In genomic region chr14:24644117-24644808, GRCm38 (mm10) we compare ENCODE assay signal across 14 mouse cellular contexts.
DNase-seq lines count a peak whose midpoint lies in the region; ATAC-seq and TF ChIP-seq lines count a peak whose summit lies in the region.
"Had no signal": no experiment of that assay in that cellular context is flagged by ENCODE, and none has a peak within 500 bp of the region (broad histone marks: within the 10 kb centered on the region; RNA-seq: fewer than 3 reads in every experiment).

No protein-coding gene starts in this region.

- peak; percentile 83 for ATAC-seq in neural tube, embryonic 11.5 days (ENCODE audit: insufficient read depth, low FRiP score, low TSS enrichment)
- ATAC-seq in forebrain, postnatal 0 days, result peak; percentile 47; the same call in 1 of the 2 replicates
- peak; percentile 77 for ATAC-seq in midbrain, embryonic 11.5 days (ENCODE audit: low FRiP score)
- ATAC-seq in CD4-positive, CD25-positive, alpha-beta regulatory T cell, adult 4 months, result no peak
- ATAC-seq: intestine, embryonic 16.5 days had no signal

- no peak overlapping the region for H3K4me2 ChIP-seq in neural tube, embryonic 11.5 days (ENCODE audit: low read depth)
- no peak overlapping the region for H3K4me2 ChIP-seq in forebrain, postnatal 0 days (ENCODE audit: low read depth)
- no peak overlapping the region for H3K4me2 ChIP-seq in midbrain, embryonic 11.5 days

- no peak for TF ChIP-seq CTCF in forebrain, postnatal 0 days (IDR thresholded peaks at IDR 0.05; ENCODE audit: low read depth)

- WGBS in neural tube, embryonic 11.5 days, result 32% methylated on average over 6 of the region's 6 CpGs
- WGBS in forebrain, postnatal 0 days, result 20% methylated on average over 6 of the region's 6 CpGs
- 27% methylated on average over 6 of the region's 6 CpGs for WGBS in midbrain, embryonic 11.5 days

- H3K27ac ChIP-seq in neural tube, embryonic 11.5 days (ENCODE audit: low read depth, low read length), result 0 out of 2 replicates have a peak overlapping the region, but pooled peaks have one; percentile 1
- 0 out of 2 replicates have a peak overlapping the region, but pooled peaks have one; percentile 30 for H3K27ac ChIP-seq in forebrain, postnatal 0 days (ENCODE audit: low read depth, low read length)
- peak overlapping the region; percentile 25; the same call in 1 of the 2 replicates for H3K27ac ChIP-seq in midbrain, embryonic 11.5 days (ENCODE audit: low read depth, low read length)
- H3K27ac ChIP-seq: left cerebral cortex, adult 2 months had no signal

- no peak overlapping the region for H3K9ac ChIP-seq in neural tube, embryonic 11.5 days (ENCODE audit: low read length)
- no peak overlapping the region for H3K9ac ChIP-seq in forebrain, postnatal 0 days
- H3K9ac ChIP-seq in midbrain, embryonic 11.5 days (ENCODE audit: low read length), result peak overlapping the region; percentile 31; the same call in 1 of the 2 replicates

- H3K36me3 ChIP-seq in neural tube, embryonic 11.5 days (ENCODE audit: control insufficient read depth, insufficient read depth, low read length), result no peaks in the 10 kb centered on the region
- H3K36me3 ChIP-seq in forebrain, postnatal 0 days (ENCODE audit: insufficient read depth), result no peaks in the 10 kb centered on the region
- no peaks in the 10 kb centered on the region for H3K36me3 ChIP-seq in midbrain, embryonic 11.5 days (ENCODE audit: control insufficient read depth, insufficient read depth, low read length)

- H3K9me3 ChIP-seq in neural tube, embryonic 11.5 days (ENCODE audit: control insufficient read depth, low read length), result no peaks in the 10 kb centered on the region
- no peaks in the 10 kb centered on the region for H3K9me3 ChIP-seq in forebrain, postnatal 0 days (ENCODE audit: low read length)
- no peaks in the 10 kb centered on the region for H3K9me3 ChIP-seq in midbrain, embryonic 11.5 days (ENCODE audit: control insufficient read depth, low read length)

- DNase-seq in neural tube, embryonic 11.5 days (ENCODE audit: low spot score), result peak; percentile 50
- DNase-seq in neural tube, embryonic 10.5 days (ENCODE audit: extremely low spot score, low spot score), result no peak
- no peak for DNase-seq in forebrain, postnatal 0 days
- DNase-seq in midbrain, embryonic 11.5 days (ENCODE audit: low spot score, missing footprints), result no peak
- DNase-seq in gastrocnemius, postnatal 10 days, result no peak
- DNase-seq in c-Kit-positive CD71-positive TER-119-positive erythroid progenitor cells, embryonic 14.5 days (ENCODE audit: low spot score), result no peak
- DNase-seq in kidney, postnatal 10 days, result no peak
- DNase-seq: adrenal gland, adult 2 months; B cell, adult 2 months; heart, adult 18-20 months; kidney, postnatal 4 days had no signal

- H3K4me3 ChIP-seq in neural tube, embryonic 11.5 days (ENCODE audit: low read depth, low read length), result no peak overlapping the region
- no peak overlapping the region for H3K4me3 ChIP-seq in forebrain, postnatal 0 days (ENCODE audit: low read depth, low read length)
- H3K4me3 ChIP-seq in midbrain, embryonic 11.5 days (ENCODE audit: low read depth, low read length), result no peak overlapping the region
- H3K4me3 ChIP-seq: left cerebral cortex, adult 2 months had no signal

- no peaks in the 10 kb centered on the region; the same call in 1 of the 2 replicates for H3K4me1 ChIP-seq in neural tube, embryonic 11.5 days (ENCODE audit: control insufficient read depth, insufficient read depth, low read length)
- H3K4me1 ChIP-seq in forebrain, postnatal 0 days (ENCODE audit: insufficient read depth), result peaks cover 8% of the 10 kb centered on the region; the same call in 1 of the 2 replicates
- H3K4me1 ChIP-seq in midbrain, embryonic 11.5 days (ENCODE audit: control insufficient read depth, insufficient read depth, low read length), result peaks cover 6% of the 10 kb centered on the region

- H3K27me3 ChIP-seq in neural tube, embryonic 11.5 days (ENCODE audit: control insufficient read depth, insufficient read depth, low read length), result no peaks in the 10 kb centered on the region
- no peaks in the 10 kb centered on the region for H3K27me3 ChIP-seq in forebrain, postnatal 0 days (ENCODE audit: insufficient read depth, low read length)
- no peaks in the 10 kb centered on the region for H3K27me3 ChIP-seq in midbrain, embryonic 11.5 days (ENCODE audit: control insufficient read depth, insufficient read depth, low read length)
